Mouse (Mus musculus): ENCODE measurements around the gene Kcnn1.

- no peak for TF ChIP-seq GATA1 (IDR thresholded peaks at IDR 0.05; ENCODE audit: borderline replicate concordance, low read length)
- no peak for TF ChIP-seq FLI1 (IDR thresholded peaks at IDR 0.05; ENCODE audit: low read length)
Measured at GRCm38 (mm10) chr8:70820101-70820935, 42.7 kb downstream of the Kcnn1 start.
